Mouse (Mus musculus): Measurements from ENCODE around the gene Ankrd63. TPM values are rescaled to one million over a fixed set of nuclear protein-coding genes. Genes with fewer than 3 reads are reported as not detected.

Gene Ankrd63
- polyA plus RNA-seq, 1 experiment = 1.4 TPM

DNA sequence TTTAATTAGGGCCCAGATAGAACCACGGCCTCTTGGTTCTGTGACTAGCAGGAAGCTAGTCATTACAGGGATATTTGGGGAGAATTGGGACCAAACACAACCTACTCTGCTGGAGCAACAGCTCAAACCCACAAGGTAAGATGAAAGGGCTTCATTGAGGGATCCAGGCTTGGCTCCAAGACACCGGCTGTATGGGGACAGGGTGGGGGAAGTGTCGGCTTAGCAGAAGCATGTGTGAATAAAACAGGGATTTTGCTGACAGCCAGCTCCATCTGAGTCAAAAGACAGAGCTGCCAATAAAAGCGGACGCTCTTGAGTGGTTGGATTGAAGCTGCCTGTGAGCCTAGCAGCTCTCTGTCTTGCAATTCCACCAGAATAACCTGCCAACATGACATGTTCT, 29.6 kb upstream of the Ankrd63 start:
- H3K4me1 ChIP-seq (ENCODE audit: control insufficient read depth, insufficient read depth, insufficient read length, low read length) = peaks cover 3% of the 10 kb centered on the region; the same call in 1 of the 2 replicates
- H3K36me3 ChIP-seq (ENCODE audit: control insufficient read depth, insufficient read depth, low read length) = no peaks in the 10 kb centered on the region
- H3K27me3 ChIP-seq (ENCODE audit: control insufficient read depth, insufficient read depth, low read length) = no peaks in the 10 kb centered on the region
- no peak overlapping the region for H3K27ac ChIP-seq (ENCODE audit: insufficient read depth, low read depth, low read length)
- TF ChIP-seq POLR2A (IDR thresholded peaks at IDR 0.05; ENCODE audit: low read depth, low read length) (no peak), CTCF (IDR thresholded peaks at IDR 0.05; ENCODE audit: extremely low read depth, insufficient read length, insufficient replicate concordance, low read depth, low read length) (no peak)
- no peak overlapping the region for H3K4me3 ChIP-seq (ENCODE audit: low read depth, low read length)
- 66% methylated on average over 5 of the region's 5 CpGs for WGBS

GRCm38 (mm10) chr2:118731981-118732380, 28.2 kb upstream of the Ankrd63 start:
- 85% methylated on average over 5 of the region's 5 CpGs for WGBS
- no peaks in the 10 kb centered on the region for H3K36me3 ChIP-seq (ENCODE audit: control insufficient read depth, insufficient read depth, low read length)

GRCm38 (mm10) chr2:118730622-118730915, 26.8 kb upstream of the Ankrd63 start:
- peaks cover 3% of the 10 kb centered on the region; the same call in 1 of the 2 replicates for H3K4me1 ChIP-seq (ENCODE audit: control insufficient read depth, insufficient read depth, insufficient read length, low read length)
- no peak overlapping the region for H3K4me3 ChIP-seq (ENCODE audit: low read depth, low read length)
- 9% methylated on average over 3 of the region's 3 CpGs for WGBS
- H3K27me3 ChIP-seq (ENCODE audit: control insufficient read depth, insufficient read depth, low read length) = no peaks in the 10 kb centered on the region
- H3K27ac ChIP-seq (ENCODE audit: insufficient read depth, low read depth, low read length) = no peak overlapping the region
- H3K36me3 ChIP-seq (ENCODE audit: control insufficient read depth, insufficient read depth, low read length) = no peaks in the 10 kb centered on the region
- TF ChIP-seq CTCF (IDR thresholded peaks at IDR 0.05; ENCODE audit: extremely low read depth, insufficient read length, insufficient replicate concordance, low read depth, low read length) (peak; percentile 83; the same call in 1 of the 2 replicates), POLR2A (IDR thresholded peaks at IDR 0.05; ENCODE audit: low read depth, low read length) (no peak)

More at GRCm38 (mm10) chr2:118731981-118732380, 28.2 kb upstream of the Ankrd63 start:
- no peak for TF ChIP-seq POLR2A (IDR thresholded peaks at IDR 0.05; ENCODE audit: low read depth, low read length)
- TF ChIP-seq CTCF (IDR thresholded peaks at IDR 0.05; ENCODE audit: extremely low read depth, insufficient read length, insufficient replicate concordance, low read depth, low read length) = no peak
- Histone ChIP-seq H3K4me1 (ENCODE audit: control insufficient read depth, insufficient read depth, insufficient read length, low read length) (peaks cover 3% of the 10 kb centered on the region; the same call in 1 of the 2 replicates), H3K4me3 (ENCODE audit: low read depth, low read length) (no peak overlapping the region), H3K27ac (ENCODE audit: insufficient read depth, low read depth, low read length) (no peak overlapping the region), H3K27me3 (ENCODE audit: control insufficient read depth, insufficient read depth, low read length) (no peaks in the 10 kb centered on the region)

DNA sequence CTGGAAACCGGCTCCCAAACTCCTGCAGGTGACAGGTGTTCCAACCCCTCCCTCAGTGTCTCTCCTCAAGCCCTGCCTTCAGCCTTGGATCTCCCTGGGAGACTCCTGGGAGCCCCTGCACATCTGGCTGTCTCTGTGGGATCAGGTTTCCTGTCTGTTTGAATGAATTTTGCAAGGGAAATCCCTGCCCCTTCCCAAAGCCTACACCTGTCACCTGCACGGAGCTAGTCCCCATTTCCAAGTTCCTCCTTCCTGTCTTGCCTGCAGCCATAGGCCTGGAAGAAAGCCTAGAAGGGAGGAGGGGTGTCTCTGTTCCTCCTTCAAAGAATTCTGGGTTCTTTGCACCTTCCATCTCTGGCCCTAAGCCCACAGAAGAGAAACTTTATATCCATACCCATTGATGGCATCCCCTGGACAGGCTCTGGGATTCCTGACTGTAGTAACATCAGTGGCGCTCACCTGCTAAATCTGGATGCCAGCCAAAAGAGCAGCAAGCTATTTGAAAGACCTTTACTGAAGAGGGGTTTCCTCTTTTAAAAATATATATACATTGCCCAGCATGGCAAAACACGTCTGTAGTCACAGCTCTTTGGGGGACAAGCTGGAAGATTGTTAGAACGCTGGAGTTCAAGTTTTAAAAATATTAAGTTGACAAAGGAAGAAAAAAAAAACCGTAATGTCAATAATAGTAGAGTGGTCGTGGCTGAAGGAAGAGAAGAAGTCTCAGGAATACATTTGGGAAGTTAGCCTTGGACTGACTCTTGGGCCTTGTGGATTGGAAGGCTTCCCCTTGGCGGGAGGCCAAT, 26.3 kb upstream of the Ankrd63 start:
- Histone ChIP-seq H3K4me3 (ENCODE audit: low read depth, low read length) (no peak overlapping the region), H3K27ac (ENCODE audit: insufficient read depth, low read depth, low read length) (no peak overlapping the region), H3K27me3 (ENCODE audit: control insufficient read depth, insufficient read depth, low read length) (no peaks in the 10 kb centered on the region), H3K36me3 (ENCODE audit: control insufficient read depth, insufficient read depth, low read length) (no peaks in the 10 kb centered on the region), H3K4me1 (ENCODE audit: control insufficient read depth, insufficient read depth, insufficient read length, low read length) (peaks cover 3% of the 10 kb centered on the region; the same call in 1 of the 2 replicates)
- no peak for TF ChIP-seq POLR2A (IDR thresholded peaks at IDR 0.05; ENCODE audit: low read depth, low read length)
- no peak for TF ChIP-seq CTCF (IDR thresholded peaks at IDR 0.05; ENCODE audit: extremely low read depth, insufficient read length, insufficient replicate concordance, low read depth, low read length)
- 21% methylated on average over 8 of the region's 8 CpGs for WGBS

DNA sequence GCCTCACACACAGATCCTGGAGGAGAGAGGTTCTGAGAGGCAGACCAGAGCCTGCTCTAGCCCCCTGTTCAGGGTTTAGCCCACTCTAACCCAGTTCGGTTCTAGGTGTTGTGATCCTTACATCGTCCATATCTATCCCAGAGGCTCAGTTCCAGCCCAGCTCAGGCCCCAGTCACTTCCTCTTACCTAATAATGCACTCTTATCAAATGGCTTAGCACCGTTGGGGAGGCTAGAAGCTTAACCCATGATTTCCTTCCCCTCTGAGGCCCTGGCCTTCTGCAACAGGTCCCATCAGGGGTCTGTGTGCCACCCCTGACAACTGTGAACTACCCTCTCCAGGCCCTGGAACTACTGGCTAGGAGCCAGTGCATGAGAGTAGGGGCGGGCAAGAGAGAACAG, 25.4 kb upstream of the Ankrd63 start:
- Histone ChIP-seq H3K4me3 (ENCODE audit: low read depth, low read length) (no peak overlapping the region), H3K4me1 (ENCODE audit: control insufficient read depth, insufficient read depth, insufficient read length, low read length) (peaks cover 3% of the 10 kb centered on the region; the same call in 1 of the 2 replicates), H3K27me3 (ENCODE audit: control insufficient read depth, insufficient read depth, low read length) (no peaks in the 10 kb centered on the region), H3K27ac (ENCODE audit: insufficient read depth, low read depth, low read length) (0 out of 2 replicates have a peak overlapping the region, but pooled peaks have one; percentile 23), H3K36me3 (ENCODE audit: control insufficient read depth, insufficient read depth, low read length) (no peaks in the 10 kb centered on the region)
- WGBS = 41% methylated on average over 4 of the region's 4 CpGs
- TF ChIP-seq POLR2A (IDR thresholded peaks at IDR 0.05; ENCODE audit: low read depth, low read length) = no peak
- no peak for TF ChIP-seq CTCF (IDR thresholded peaks at IDR 0.05; ENCODE audit: extremely low read depth, insufficient read length, insufficient replicate concordance, low read depth, low read length)

- WGBS = 41% methylated on average over 7 of the region's 7 CpGs
- TF ChIP-seq CTCF (IDR thresholded peaks at IDR 0.05; ENCODE audit: extremely low read depth, insufficient read length, insufficient replicate concordance, low read depth, low read length) = no peak
- no peak for TF ChIP-seq POLR2A (IDR thresholded peaks at IDR 0.05; ENCODE audit: low read depth, low read length)
- Histone ChIP-seq H3K36me3 (ENCODE audit: control insufficient read depth, insufficient read depth, low read length) (no peaks in the 10 kb centered on the region), H3K27ac (ENCODE audit: insufficient read depth, low read depth, low read length) (peak within 1 kb of the TSS; percentile 23), H3K27me3 (ENCODE audit: control insufficient read depth, insufficient read depth, low read length) (no peaks in the 10 kb centered on the region), H3K4me1 (ENCODE audit: control insufficient read depth, insufficient read depth, insufficient read length, low read length) (peaks cover 3% of the 10 kb centered on the region; the same call in 1 of the 2 replicates), H3K4me3 (ENCODE audit: low read depth, low read length) (peak within 1 kb of the TSS; percentile 50)
These were observed 24.6 kb upstream of the Ankrd63 start, which contains the start of gene Plcb2 for GRCm38 (mm10) chr2:118728337-118728736. TSS of gene Plcb2 (minus strand) at chr2:118728438.

DNA sequence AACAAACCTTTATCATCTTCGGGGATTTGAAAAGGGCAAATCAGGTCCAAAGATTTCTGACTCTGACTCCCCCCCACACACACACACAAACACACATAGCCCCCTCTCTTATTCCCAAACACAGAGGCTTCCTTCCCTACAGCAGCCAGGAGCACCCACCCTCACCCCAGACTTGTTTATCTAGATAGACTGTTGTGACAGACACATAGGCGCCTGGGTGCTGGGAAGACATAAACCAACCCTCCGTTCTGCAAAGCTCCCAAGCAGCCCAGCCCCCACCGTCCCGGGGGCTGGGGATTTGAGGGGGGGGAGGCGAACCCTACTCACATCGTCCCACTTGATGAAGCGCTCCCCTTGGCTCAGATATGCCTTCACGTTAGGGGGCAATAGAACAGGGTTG, 24.1 kb upstream of the Ankrd63 start:
- Histone ChIP-seq H3K27ac (ENCODE audit: insufficient read depth, low read depth, low read length) (peak overlapping the region; percentile 23), H3K4me1 (ENCODE audit: control insufficient read depth, insufficient read depth, insufficient read length, low read length) (peaks cover 3% of the 10 kb centered on the region; the same call in 1 of the 2 replicates), H3K27me3 (ENCODE audit: control insufficient read depth, insufficient read depth, low read length) (no peaks in the 10 kb centered on the region), H3K36me3 (ENCODE audit: control insufficient read depth, insufficient read depth, low read length) (no peaks in the 10 kb centered on the region), H3K4me3 (ENCODE audit: low read depth, low read length) (peak overlapping the region; percentile 50)
- TF ChIP-seq POLR2A (IDR thresholded peaks at IDR 0.05; ENCODE audit: low read depth, low read length) (no peak), CTCF (IDR thresholded peaks at IDR 0.05; ENCODE audit: extremely low read depth, insufficient read length, insufficient replicate concordance, low read depth, low read length) (no peak)
- WGBS = 40% methylated on average over 9 of the region's 9 CpGs
